Mouse (Mus musculus): ENCODE measurements at regions not wholly inside any gene's neighbourhood (a gene's known extent, or its start where the extent isn't known, plus 50 kb on each side); places are given as distances from the start of the nearest gene placed in this dataset.

GRCm38 (mm10) chr16:50525504-50525903 lies 65.5 kb downstream of the Ccdc54 start:
- Histone ChIP-seq H3K4me3 (ENCODE audit: low read depth, low read length) (no peak overlapping the region), H3K9ac (replicated peaks; ENCODE audit: low read depth) (no peak overlapping the region), H3K36me3 (ENCODE audit: insufficient read depth, low read length) (no peaks in the 10 kb centered on the region), H3K27ac (ENCODE audit: low read length) (no peak overlapping the region), H3K4me2 (replicated peaks; ENCODE audit: low read depth, low read length) (no peak overlapping the region), H3K27me3 (replicated peaks; ENCODE audit: insufficient read depth, low read length) (no peaks in the 10 kb centered on the region), H3K4me1 (ENCODE audit: insufficient read depth, low read depth, low read length) (no peaks in the 10 kb centered on the region), H3K9me3 (ENCODE audit: low read length) (no peaks in the 10 kb centered on the region)
- WGBS, result 86% methylated on average over 9 of the region's 9 CpGs
- DNase-seq (ENCODE audit: low spot score) (no peak), ATAC-seq (no peak)
- TF ChIP-seq CTCF (IDR thresholded peaks at IDR 0.05), result no peak
- TF ChIP-seq EP300 (IDR thresholded peaks at IDR 0.05), result no peak

- Histone ChIP-seq H3K4me2 (replicated peaks; ENCODE audit: low read depth, low read length) (no peak overlapping the region), H3K27me3 (replicated peaks; ENCODE audit: insufficient read depth, low read length) (no peaks in the 10 kb centered on the region), H3K4me1 (ENCODE audit: insufficient read depth, low read depth, low read length) (no peaks in the 10 kb centered on the region), H3K9me3 (ENCODE audit: low read length) (no peaks in the 10 kb centered on the region), H3K36me3 (ENCODE audit: insufficient read depth, low read length) (no peaks in the 10 kb centered on the region), H3K4me3 (ENCODE audit: low read depth, low read length) (no peak overlapping the region), H3K9ac (replicated peaks; ENCODE audit: low read depth) (no peak overlapping the region), H3K27ac (ENCODE audit: low read length) (no peak overlapping the region)
- 29% methylated on average over 10 of the region's 10 CpGs for WGBS
- ATAC-seq (no peak), DNase-seq (ENCODE audit: low spot score) (no peak)
- TF ChIP-seq CTCF (IDR thresholded peaks at IDR 0.05) (no peak), EP300 (IDR thresholded peaks at IDR 0.05) (no peak)
Measured at GRCm38 (mm10) chr16:50519610-50520009, 71.3 kb downstream of the Ccdc54 start.

- TF ChIP-seq EP300 (IDR thresholded peaks at IDR 0.05) (no peak), CTCF (IDR thresholded peaks at IDR 0.05) (no peak)
- ATAC-seq (no peak), DNase-seq (ENCODE audit: low spot score) (no peak)
- no peaks in the 10 kb centered on the region for H3K27me3 ChIP-seq (replicated peaks; ENCODE audit: insufficient read depth, low read length)
- WGBS, result 55% methylated on average over 11 of the region's 11 CpGs
- H3K4me3 ChIP-seq (ENCODE audit: low read depth, low read length), result no peak overlapping the region
- no peaks in the 10 kb centered on the region for H3K36me3 ChIP-seq (ENCODE audit: insufficient read depth, low read length)
- H3K9ac ChIP-seq (replicated peaks; ENCODE audit: low read depth), result no peak overlapping the region
- H3K27ac ChIP-seq (ENCODE audit: low read length), result no peak overlapping the region
- no peaks in the 10 kb centered on the region for H3K9me3 ChIP-seq (ENCODE audit: low read length)
- H3K4me1 ChIP-seq (ENCODE audit: insufficient read depth, low read depth, low read length), result no peaks in the 10 kb centered on the region
- H3K4me2 ChIP-seq (replicated peaks; ENCODE audit: low read depth, low read length), result no peak overlapping the region
Measured at GRCm38 (mm10) chr16:50516579-50516978, 74.4 kb downstream of the Ccdc54 start.

GRCm38 (mm10) chr16:50515039-50515438 lies 75.9 kb downstream of the Ccdc54 start:
- WGBS, result 86% methylated on average over 8 of the region's 8 CpGs
- no peak for ATAC-seq
- DNase-seq (ENCODE audit: low spot score), result no peak

GRCm38 (mm10) chr16:50512080-50512479 lies 78.9 kb downstream of the Ccdc54 start:
- Histone ChIP-seq H3K27ac (ENCODE audit: low read length) (no peak overlapping the region), H3K4me1 (ENCODE audit: insufficient read depth, low read depth, low read length) (no peaks in the 10 kb centered on the region), H3K27me3 (replicated peaks; ENCODE audit: insufficient read depth, low read length) (no peaks in the 10 kb centered on the region), H3K4me2 (replicated peaks; ENCODE audit: low read depth, low read length) (no peak overlapping the region), H3K9ac (replicated peaks; ENCODE audit: low read depth) (no peak overlapping the region), H3K36me3 (ENCODE audit: insufficient read depth, low read length) (no peaks in the 10 kb centered on the region), H3K4me3 (ENCODE audit: low read depth, low read length) (no peak overlapping the region), H3K9me3 (ENCODE audit: low read length) (no peaks in the 10 kb centered on the region)
- 24% methylated on average over 3 of the region's 3 CpGs for WGBS
- DNase-seq (ENCODE audit: low spot score), result no peak
- no peak for TF ChIP-seq EP300 (IDR thresholded peaks at IDR 0.05)
- TF ChIP-seq CTCF (IDR thresholded peaks at IDR 0.05), result no peak
- no peak for ATAC-seq

More at GRCm38 (mm10) chr16:50515039-50515438, 75.9 kb downstream of the Ccdc54 start:
- no peak overlapping the region for H3K4me2 ChIP-seq (replicated peaks; ENCODE audit: low read depth, low read length)
- H3K36me3 ChIP-seq (ENCODE audit: insufficient read depth, low read length), result no peaks in the 10 kb centered on the region
- no peaks in the 10 kb centered on the region for H3K9me3 ChIP-seq (ENCODE audit: low read length)
- H3K27ac ChIP-seq (ENCODE audit: low read length), result no peak overlapping the region
- no peaks in the 10 kb centered on the region for H3K4me1 ChIP-seq (ENCODE audit: insufficient read depth, low read depth, low read length)
- H3K4me3 ChIP-seq (ENCODE audit: low read depth, low read length), result no peak overlapping the region
- no peak for TF ChIP-seq CTCF (IDR thresholded peaks at IDR 0.05)
- no peak for TF ChIP-seq EP300 (IDR thresholded peaks at IDR 0.05)
- no peaks in the 10 kb centered on the region for H3K27me3 ChIP-seq (replicated peaks; ENCODE audit: insufficient read depth, low read length)
- H3K9ac ChIP-seq (replicated peaks; ENCODE audit: low read depth), result no peak overlapping the region

GRCm38 (mm10) chr16:50509529-50509895 lies 77.3 kb upstream of the Bbx start:
- Histone ChIP-seq H3K4me3 (ENCODE audit: low read depth, low read length) (no peak overlapping the region), H3K36me3 (ENCODE audit: insufficient read depth, low read length) (no peaks in the 10 kb centered on the region), H3K9ac (replicated peaks; ENCODE audit: low read depth) (no peak overlapping the region), H3K4me1 (ENCODE audit: insufficient read depth, low read depth, low read length) (no peaks in the 10 kb centered on the region), H3K27me3 (replicated peaks; ENCODE audit: insufficient read depth, low read length) (no peaks in the 10 kb centered on the region), H3K9me3 (ENCODE audit: low read length) (no peaks in the 10 kb centered on the region), H3K4me2 (replicated peaks; ENCODE audit: low read depth, low read length) (no peak overlapping the region), H3K27ac (ENCODE audit: low read length) (no peak overlapping the region)
- 62% methylated on average over 4 of the region's 4 CpGs for WGBS
- ATAC-seq, result no peak
- no peak for DNase-seq (ENCODE audit: low spot score)
- TF ChIP-seq EP300 (IDR thresholded peaks at IDR 0.05) (no peak), CTCF (IDR thresholded peaks at IDR 0.05) (no peak)
